Mouse (Mus musculus) ES-Bruce4 (cell line): Measurements from ENCODE around the gene Arl8b. TPM values are rescaled to one million over a fixed set of nuclear protein-coding genes. Genes with fewer than 3 reads are reported as not detected.
A peak's percentile ranks its signal among the peaks of the same experiment; 100 is the strongest.

Experiments
- H3K27ac ChIP-seq: 2 replicates; pipeline ENCODE4 v1.5.1; 2012; ENCODE audit warnings: low read length, inconsistent platforms; ENCODE audit not compliant: insufficient read depth
- H3K27me3 ChIP-seq: 2 replicates; pipeline ENCODE4 v1.6.1; 2012; ENCODE audit warnings: mild to moderate bottlenecking, low read length, inconsistent platforms; ENCODE audit not compliant: control insufficient read depth, poor library complexity, insufficient read depth, severe bottlenecking
- H3K36me3 ChIP-seq: 2 replicates; pipeline ENCODE4 v1.6.1; 2012; ENCODE audit warnings: inconsistent platforms, mild to moderate bottlenecking, low read length, moderate library complexity; ENCODE audit not compliant: control insufficient read depth, poor library complexity, insufficient read depth, severe bottlenecking
- H3K4me1 ChIP-seq: one replicate; pipeline ENCODE4 v1.8.1; 2011; ENCODE audit warnings: low read length; ENCODE audit not compliant: control insufficient read depth, insufficient read depth
- H3K4me3 ChIP-seq: 2 replicates; pipeline ENCODE4 v1.5.1; 2011; ENCODE audit warnings: low read depth, mild to moderate bottlenecking, low read length
- H3K9ac ChIP-seq: 2 replicates; pipeline ENCODE4 v1.6.1; 2012; ENCODE audit warnings: low read depth, mild to moderate bottlenecking, inconsistent platforms; ENCODE audit not compliant: poor library complexity, severe bottlenecking
- H3K9me3 ChIP-seq: replicated peaks from 2 replicates; pipeline ENCODE4 v1.6.1; 2012; ENCODE audit warnings: mild to moderate bottlenecking, low read length, inconsistent platforms; ENCODE audit not compliant: control insufficient read depth, poor library complexity, insufficient read depth, severe bottlenecking
- CTCF ChIP-seq: IDR thresholded peaks from one replicate; pipeline ENCODE4 v1.8.1; 2011; ENCODE audit warnings: low read depth, low read length
- EP300 ChIP-seq: IDR thresholded peaks from 2 replicates; pipeline ENCODE4 v1.6.1; 2011; ENCODE audit warnings: low read depth, low read length; ENCODE audit not compliant: insufficient read depth
- POLR2A ChIP-seq: IDR thresholded peaks from one replicate; pipeline ENCODE4 v1.8.1; 2011; ENCODE audit warnings: low read length; ENCODE audit not compliant: insufficient read depth
- polyA plus RNA-seq: library from polyadenylated mRNA; stranded (reverse); fragments of >200 nt; gene quantifications from 2 replicates; pipeline ENCODE4 v1.2.4, GENCODE M21; 2011; ENCODE audit warnings: low read depth; ENCODE audit not compliant: missing spikeins, insufficient read depth, insufficient read length

The Arl8b gene
- polyA plus RNA-seq, 1 experiment, result 82.9 TPM

DNA sequence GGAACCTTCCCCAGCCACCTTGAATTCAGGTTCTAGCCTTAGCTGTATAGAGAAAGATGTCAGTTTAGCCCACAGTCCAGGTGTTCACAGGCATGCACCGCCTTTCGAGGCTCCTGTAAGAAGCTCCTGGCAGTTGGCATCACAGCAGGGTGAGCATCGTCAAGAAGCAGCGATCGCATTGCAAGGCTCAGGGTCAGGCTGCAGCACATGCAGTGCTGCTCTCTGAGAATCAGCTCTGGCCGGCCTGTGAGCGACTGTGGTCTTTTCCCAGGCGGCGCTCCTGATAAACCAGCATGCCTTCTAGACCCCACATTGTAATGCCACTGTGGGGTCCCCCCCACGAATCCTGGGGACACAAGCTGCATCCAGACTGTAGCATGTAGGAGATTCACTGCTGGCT is 27.3 kb downstream of the Arl8b start:
- H3K9ac ChIP-seq, result no peak overlapping the region
- H3K4me3 ChIP-seq, result no peak overlapping the region
- H3K27ac ChIP-seq, result no peak overlapping the region
- H3K4me1 ChIP-seq, result no peaks in the 10 kb centered on the region
- no peaks in the 10 kb centered on the region for H3K36me3 ChIP-seq
- TF ChIP-seq EP300, result no peak
- TF ChIP-seq POLR2A, result no peak
- no peak for TF ChIP-seq CTCF
- H3K27me3 ChIP-seq, result no peaks in the 10 kb centered on the region
- no peaks in the 10 kb centered on the region for H3K9me3 ChIP-seq

DNA sequence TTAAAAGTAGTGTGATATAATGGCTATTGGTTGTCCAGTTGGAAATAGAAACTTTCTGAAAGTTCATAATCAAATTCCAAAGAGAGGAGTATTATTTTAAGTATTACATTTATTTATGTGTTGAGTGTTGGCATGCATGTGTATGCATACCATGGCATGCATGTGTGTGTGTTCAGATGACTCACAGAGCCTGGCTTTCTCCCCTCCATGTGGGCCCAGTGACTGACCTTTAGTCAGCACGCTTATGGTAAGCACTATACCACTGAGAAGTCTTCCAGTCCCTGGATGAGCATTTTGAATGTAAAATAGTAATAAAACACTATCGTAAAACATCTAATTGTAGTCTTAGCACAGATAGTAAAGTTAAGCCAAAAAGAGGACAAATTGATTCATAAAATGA is 29.2 kb downstream of the Arl8b start:
- no peak overlapping the region for H3K4me3 ChIP-seq
- no peak overlapping the region for H3K9ac ChIP-seq
- H3K27me3 ChIP-seq, result no peaks in the 10 kb centered on the region
- H3K4me1 ChIP-seq, result no peaks in the 10 kb centered on the region
- H3K9me3 ChIP-seq, result no peaks in the 10 kb centered on the region
- no peak overlapping the region for H3K27ac ChIP-seq
- no peaks in the 10 kb centered on the region for H3K36me3 ChIP-seq
- TF ChIP-seq CTCF (no peak), EP300 (no peak), POLR2A (no peak)

DNA sequence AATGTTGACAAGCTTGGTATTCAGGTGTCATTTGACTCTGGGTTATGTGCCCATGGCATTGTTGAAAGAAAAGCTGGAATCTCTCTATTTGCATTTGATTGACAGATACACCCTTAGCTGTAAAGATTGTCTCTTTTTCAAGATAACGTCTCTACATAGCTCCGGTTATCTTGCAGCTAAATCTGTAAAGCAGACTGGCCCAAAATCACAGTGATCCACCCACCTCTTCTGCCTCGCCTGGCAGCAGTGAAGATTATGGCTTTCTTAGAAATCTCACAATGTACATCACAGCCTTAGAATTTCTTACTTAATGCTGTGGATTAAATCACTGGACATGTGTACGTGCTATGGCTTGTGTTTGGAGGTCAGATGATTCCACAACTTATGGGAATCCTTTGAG is 34.6 kb downstream of the Arl8b start:
- Histone ChIP-seq H3K27me3 (no peaks in the 10 kb centered on the region), H3K9ac (no peak overlapping the region), H3K36me3 (peaks cover 8% of the 10 kb centered on the region), H3K4me1 (no peaks in the 10 kb centered on the region), H3K4me3 (no peak overlapping the region), H3K27ac (no peak overlapping the region), H3K9me3 (no peaks in the 10 kb centered on the region)
- TF ChIP-seq POLR2A (no peak), CTCF (no peak), EP300 (no peak)

DNA sequence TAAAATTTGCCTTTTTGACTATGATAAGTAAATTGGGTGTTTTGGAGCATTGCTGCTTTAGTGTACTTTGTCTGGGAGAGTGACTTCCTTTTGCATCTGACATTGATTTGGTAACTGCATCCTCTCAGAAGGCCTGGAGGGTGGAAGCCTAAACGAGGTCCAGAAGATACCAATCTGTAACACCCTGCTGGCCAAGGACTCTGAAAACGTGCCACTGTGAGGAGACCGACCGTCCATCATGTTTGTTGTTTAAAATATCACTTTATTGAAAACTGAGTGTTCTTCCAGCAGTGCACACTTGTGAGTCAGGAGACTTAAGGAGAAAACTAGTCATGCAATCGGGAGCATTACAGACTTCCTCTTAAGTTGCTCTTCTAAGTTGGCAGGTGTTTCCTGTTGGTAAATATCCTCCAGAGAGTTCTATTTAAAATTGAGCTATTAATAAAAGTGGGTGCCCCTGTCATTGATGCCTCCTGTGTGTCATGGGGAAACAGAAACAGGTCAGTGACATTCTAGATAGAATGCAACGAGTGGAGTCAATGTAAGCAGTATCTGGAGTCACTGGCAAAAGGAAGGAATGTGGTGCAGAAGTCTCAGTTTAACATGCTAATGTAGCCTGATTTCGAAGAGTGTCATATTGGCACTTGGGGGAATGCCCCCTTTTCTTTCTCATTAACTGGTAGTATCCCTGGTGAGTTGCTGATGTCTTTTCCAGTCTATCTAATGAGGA is 42.1 kb downstream of the Arl8b start:
- Histone ChIP-seq H3K36me3 (peaks cover 4% of the 10 kb centered on the region), H3K27ac (no peak overlapping the region)
- TF ChIP-seq CTCF (no peak), EP300 (no peak), POLR2A (no peak)

DNA sequence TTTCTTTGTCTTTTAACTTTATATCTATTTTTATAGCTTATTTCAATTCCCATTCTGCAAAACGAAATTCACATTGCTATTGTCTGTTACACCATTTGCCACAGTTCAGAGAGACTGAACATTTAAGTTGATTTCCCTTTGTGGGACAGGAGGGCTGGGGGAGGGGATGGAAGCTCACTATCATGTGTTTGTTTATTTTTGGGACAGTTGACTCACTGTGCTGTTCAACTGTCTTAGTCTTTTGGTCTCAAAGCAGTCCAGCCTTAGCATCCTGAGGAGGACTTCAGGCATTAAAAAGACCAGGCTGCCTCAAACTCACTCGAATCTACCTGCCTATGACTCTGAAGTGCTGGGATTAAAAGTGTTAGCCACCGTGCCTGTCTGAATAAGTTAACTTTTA is 43.2 kb downstream of the Arl8b start:
- no peaks in the 10 kb centered on the region for H3K9me3 ChIP-seq
- no peak overlapping the region for H3K9ac ChIP-seq
- no peak overlapping the region for H3K4me3 ChIP-seq
- H3K27me3 ChIP-seq, result no peaks in the 10 kb centered on the region
- no peaks in the 10 kb centered on the region for H3K4me1 ChIP-seq
- peaks cover 4% of the 10 kb centered on the region for H3K36me3 ChIP-seq
- no peak overlapping the region for H3K27ac ChIP-seq
- TF ChIP-seq CTCF, result no peak
- TF ChIP-seq POLR2A, result no peak
- TF ChIP-seq EP300, result no peak

More for the DNA sequence above, 42.1 kb downstream of the Arl8b start:
- Histone ChIP-seq H3K27me3 (no peaks in the 10 kb centered on the region), H3K4me3 (no peak overlapping the region), H3K4me1 (no peaks in the 10 kb centered on the region), H3K9ac (no peak overlapping the region), H3K9me3 (no peaks in the 10 kb centered on the region)

DNA sequence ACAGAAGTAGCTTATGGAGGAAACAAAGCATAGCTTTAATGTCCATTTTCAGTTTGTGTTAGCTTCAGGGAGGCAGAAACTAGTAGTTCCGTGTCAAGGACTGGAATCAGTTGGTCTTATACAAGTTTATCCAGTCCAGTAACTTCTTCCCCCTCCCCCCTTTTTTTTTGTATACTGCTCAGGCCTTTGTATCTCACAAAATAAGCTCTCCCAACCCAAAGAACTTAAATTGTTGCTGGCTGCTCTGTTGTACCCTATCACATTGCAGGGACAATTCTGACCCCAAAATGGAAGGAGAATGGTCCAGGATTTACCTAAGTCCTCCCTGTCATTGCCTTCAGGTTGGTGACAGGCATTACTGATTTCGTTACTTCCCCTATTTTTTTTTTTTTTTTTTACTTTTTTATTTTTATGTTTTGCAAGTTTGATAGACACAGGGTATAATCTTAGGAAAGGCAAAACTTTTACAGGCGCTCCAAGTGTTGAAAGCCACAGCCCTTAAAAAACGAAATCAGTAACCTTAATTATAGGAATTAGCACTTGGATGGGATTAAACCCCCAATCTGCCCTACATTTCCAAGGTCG is 44.5 kb downstream of the Arl8b start:
- TF ChIP-seq CTCF (no peak), POLR2A (no peak), EP300 (no peak)
- Histone ChIP-seq H3K4me1 (no peaks in the 10 kb centered on the region), H3K27me3 (no peaks in the 10 kb centered on the region), H3K27ac (no peak overlapping the region), H3K36me3 (peaks cover 2% of the 10 kb centered on the region), H3K9ac (peak overlapping the region; percentile 82), H3K4me3 (peak overlapping the region; percentile 97), H3K9me3 (no peaks in the 10 kb centered on the region)
